Mouse (Mus musculus) lung, postnatal 0 days (tissue): Measurements from ENCODE around the gene Tmem95.

Source experiments
- CTCF ChIP-seq: IDR thresholded peaks from 2 replicates; pipeline ENCODE4 v1.5.1; 2016; ENCODE audit warnings: antibody characterized with exemption, mild to moderate bottlenecking
- EP300 ChIP-seq: IDR thresholded peaks from 2 replicates; pipeline ENCODE4 v1.6.1; 2016; ENCODE audit warnings: antibody characterized with exemption, mild to moderate bottlenecking, control low read depth

DNA sequence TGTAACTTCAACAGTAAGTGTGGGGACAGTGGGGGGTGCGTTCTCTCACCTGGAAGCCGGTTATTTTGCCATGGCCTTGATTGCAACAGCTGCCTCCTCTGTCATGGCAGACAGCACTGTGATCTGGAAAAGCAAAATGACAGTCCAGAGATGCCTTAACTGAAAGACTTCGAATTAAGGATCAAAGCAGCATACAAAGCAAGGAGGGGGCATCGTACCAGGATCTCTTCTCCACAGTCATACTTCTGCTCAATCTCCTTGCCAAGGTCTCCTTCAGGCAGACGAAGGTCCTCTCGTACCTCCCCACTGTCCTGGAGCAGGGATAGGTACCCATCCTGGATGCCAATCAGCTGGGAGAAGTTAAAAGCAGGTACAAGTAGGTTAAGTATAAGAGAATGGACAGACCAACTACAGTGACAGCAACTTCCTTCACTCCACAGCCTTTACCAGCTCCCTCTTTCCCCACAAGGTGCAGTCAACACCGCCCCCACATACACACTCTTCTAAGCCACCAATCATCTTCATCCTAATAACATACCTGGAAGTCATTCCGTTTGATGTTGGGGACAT lies 39.6 kb upstream of the Tmem95 start:
- no peak for TF ChIP-seq CTCF
- no peak for TF ChIP-seq EP300
